Mouse (Mus musculus) thymus, adult 2 months (tissue): ENCODE data around the gene Usp47.

ENCODE experiments used
- CTCF ChIP-seq: fragments of 200-500 bp; IDR thresholded peaks from 2 replicates; pipeline ENCODE4 v1.5.1; 2012; ENCODE audit warnings: mild to moderate bottlenecking, control low read depth, low read length, moderate library complexity, borderline replicate concordance; ENCODE audit not compliant: control insufficient read depth, poor library complexity, insufficient read depth; ENCODE audit errors: extremely low read depth
- POLR2A ChIP-seq: fragments of 200-500 bp; IDR thresholded peaks from 2 replicates; pipeline ENCODE4 v1.6.1; 2012; ENCODE audit warnings: mild to moderate bottlenecking, low read length, control low read depth, moderate library complexity; ENCODE audit not compliant: control insufficient read depth, poor library complexity, insufficient read depth; ENCODE audit errors: extremely low read depth

DNA sequence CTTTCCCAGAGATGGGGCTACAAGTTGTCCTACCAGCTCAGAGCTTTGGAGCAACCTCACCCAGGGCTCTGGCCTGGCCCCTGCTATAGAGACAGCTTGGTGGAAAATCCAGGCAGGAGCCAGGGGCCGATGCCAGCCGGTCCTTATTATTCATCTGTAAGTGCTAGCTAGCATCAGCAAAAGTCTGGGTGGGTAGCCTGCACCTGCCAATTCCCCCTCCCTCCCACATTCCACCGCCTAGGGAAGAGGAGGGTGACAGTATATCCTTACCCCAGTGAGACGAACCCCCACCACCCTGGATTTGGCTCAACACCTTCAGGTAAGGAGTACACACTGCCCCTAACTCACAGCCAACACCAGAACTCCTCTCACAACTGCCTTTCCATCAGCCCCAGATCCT is 104.7 kb downstream of the Usp47 start:
- TF ChIP-seq POLR2A, result no peak
- no peak for TF ChIP-seq CTCF
